Mouse (Mus musculus) left cerebral cortex, adult 2 months (tissue): ENCODE measurements at regions not wholly inside any gene's neighbourhood (a gene's known extent, or its start where the extent isn't known, plus 50 kb on each side); places are given as distances from the start of the nearest gene placed in this dataset.

Experiments used
- DNase-seq, 2 experiments: peaks; one replicate each; pipeline ENCODE4 v3.0.0; 2021 to 2022; ENCODE audit warnings: low spot score in 2 of 2, mixed read lengths in 1 of 2; ENCODE audit errors: extremely low spot score in 1 of 2
- H3K27ac ChIP-seq: fragments of 200-600 bp; 2 replicates; pipeline ENCODE4 v1.8.1; 2022
- H3K4me3 ChIP-seq: fragments of 200-600 bp; 2 replicates; pipeline ENCODE4 v1.8.1; 2022
- CTCF ChIP-seq: fragments of 200-600 bp; IDR thresholded peaks from 2 replicates; pipeline ENCODE4 v1.8.1; 2022; ENCODE audit warnings: antibody characterized with exemption, mild to moderate bottlenecking, moderate library complexity
- intact Hi-C: fragments of 180-260 bp; cut with DNase I; formaldehyde crosslinking; loops from one replicate; pipeline ENCODE4 v1.15.1; 2025

DNA sequence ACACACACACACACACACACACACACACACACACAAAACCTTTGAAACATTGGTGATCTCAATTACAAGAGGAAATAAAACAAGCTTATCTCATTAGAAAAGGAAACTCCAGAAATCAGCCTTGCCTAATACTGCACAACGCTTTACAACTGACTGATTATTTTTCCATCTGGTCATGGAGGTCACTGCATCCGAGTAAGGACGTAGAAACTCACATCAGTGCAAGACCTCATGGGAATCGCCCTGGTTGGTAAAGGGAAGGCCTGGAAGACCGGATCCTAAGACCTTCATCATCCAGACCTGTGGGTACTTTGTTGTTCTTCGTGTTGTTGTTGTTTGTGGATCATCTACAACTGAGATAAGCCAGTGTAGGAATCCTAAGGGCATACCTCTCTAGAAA is 77.8 kb upstream of the Sestd1 start:
- no peak for TF ChIP-seq CTCF
- no peak overlapping the region for H3K4me3 ChIP-seq
- no peak for DNase-seq
- intact Hi-C loops: no loop called here
- H3K27ac ChIP-seq: no peak overlapping the region

DNA sequence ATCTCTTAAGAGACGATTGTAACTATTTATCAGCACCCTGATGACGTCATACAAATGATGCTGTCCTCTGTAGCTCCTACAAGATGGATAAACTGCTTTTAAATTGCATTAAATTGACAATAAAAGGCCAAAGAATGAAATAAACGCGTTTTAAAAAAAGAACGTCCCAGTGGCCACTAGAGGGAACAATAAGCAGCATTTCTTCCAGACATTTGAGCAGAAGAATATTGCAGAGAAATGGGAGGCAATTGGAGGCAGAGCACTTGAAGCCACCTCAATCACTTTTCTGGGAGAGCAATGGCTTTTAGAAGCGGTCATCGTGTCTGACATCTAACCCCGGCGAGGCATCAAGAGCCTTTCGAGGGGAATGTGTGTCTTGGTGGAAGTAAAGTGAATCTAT is 76.4 kb upstream of the Sestd1 start:
- intact Hi-C loops: loop anchor here (2.0 kb wide), 1 partner anchor 352 kb away; no protein-coding TSS in a partner anchor
- Histone ChIP-seq H3K27ac (no peak overlapping the region), H3K4me3 (no peak overlapping the region)
- no peak for DNase-seq
- TF ChIP-seq CTCF: peak; percentile 63

GRCm38 (mm10) chr2:77351987-77352628 is 71.7 kb upstream of the Sestd1 start:
- intact Hi-C loops: no loop called here
- no peak for TF ChIP-seq CTCF

GRCm38 (mm10) chr2:77347027-77347426 is 66.6 kb upstream of the Sestd1 start:
- Histone ChIP-seq H3K27ac (no peak overlapping the region), H3K4me3 (no peak overlapping the region)
- no peak for TF ChIP-seq CTCF
- DNase-seq: no peak
- intact Hi-C loops: no loop called here

More at GRCm38 (mm10) chr2:77351987-77352628, 71.7 kb upstream of the Sestd1 start:
- DNase-seq: no peak
- no peak overlapping the region for H3K4me3 ChIP-seq
- H3K27ac ChIP-seq: no peak overlapping the region

- H3K4me3 ChIP-seq: no peak overlapping the region
- TF ChIP-seq CTCF: peak; percentile 45
- H3K27ac ChIP-seq: no peak overlapping the region
- intact Hi-C loops: loop anchor here (2.0 to 5.0 kb wide), 4 partner anchors 77 to 417 kb away; no protein-coding TSS in a partner anchor
- DNase-seq: no peak
Observed at GRCm38 (mm10) chr2:77343736-77344440, 63.5 kb upstream of the Sestd1 start.

GRCm38 (mm10) chr2:77342416-77342815 is 62.0 kb upstream of the Sestd1 start:
- no peak overlapping the region for H3K4me3 ChIP-seq
- intact Hi-C loops: loop anchor here (1.0 to 5.0 kb wide), 6 partner anchors 75 to 415 kb away; no protein-coding TSS in a partner anchor
- DNase-seq: no peak
- no peak for TF ChIP-seq CTCF
- no peak overlapping the region for H3K27ac ChIP-seq

GRCm38 (mm10) chr2:77341575-77342332 is 61.4 kb upstream of the Sestd1 start:
- peak; percentile 100 for TF ChIP-seq CTCF
- H3K27ac ChIP-seq: no peak overlapping the region
- DNase-seq: peak; percentile 93 to 98
- intact Hi-C loops: loop anchor here (1.0 to 5.0 kb wide), 6 partner anchors 74 to 414 kb away; no protein-coding TSS in a partner anchor
- H3K4me3 ChIP-seq: no peak overlapping the region

GRCm38 (mm10) chr2:77340076-77340475 is 59.7 kb upstream of the Sestd1 start:
- intact Hi-C loops: loop anchor here (5.0 kb wide), 3 partner anchors 73 to 413 kb away; no protein-coding TSS in a partner anchor
- Histone ChIP-seq H3K4me3 (no peak overlapping the region), H3K27ac (no peak overlapping the region)
- no peak for DNase-seq
- TF ChIP-seq CTCF: no peak

DNA sequence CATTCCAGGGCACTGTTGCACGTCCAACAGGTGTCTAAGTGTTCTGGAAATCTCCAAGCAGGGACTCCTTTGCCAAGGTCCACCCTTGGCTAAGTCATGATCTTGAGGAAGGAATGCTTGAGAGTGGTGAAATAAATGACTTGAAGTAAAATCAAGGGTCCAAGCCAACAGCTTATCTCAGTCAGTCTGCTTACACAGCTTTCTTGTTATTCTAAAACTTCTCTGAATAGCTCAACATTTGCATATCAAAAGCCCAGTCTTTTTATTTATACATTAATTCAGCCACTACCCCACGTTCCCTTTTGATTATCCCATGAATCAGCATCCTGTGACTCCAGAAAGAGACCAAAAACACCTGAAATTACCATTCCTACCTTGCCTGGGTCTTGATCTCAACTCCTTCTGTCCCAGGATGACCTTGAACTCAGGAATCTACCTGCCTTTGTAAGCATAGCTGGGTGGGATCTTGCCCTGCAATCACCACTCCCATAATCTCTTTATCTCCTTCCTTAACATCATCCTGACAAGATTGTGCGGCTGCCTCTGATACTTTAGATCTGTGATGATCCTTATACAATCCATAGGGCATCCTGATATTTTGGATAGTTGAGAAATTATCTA is 57.5 kb upstream of the Sestd1 start:
- DNase-seq: no peak
- intact Hi-C loops: no loop called here
- Histone ChIP-seq H3K27ac (no peak overlapping the region), H3K4me3 (no peak overlapping the region)
- TF ChIP-seq CTCF: no peak

- no peak for TF ChIP-seq CTCF
- Histone ChIP-seq H3K4me3 (no peak overlapping the region), H3K27ac (no peak overlapping the region)
- no peak for DNase-seq
- intact Hi-C loops: no loop called here
Observed at GRCm38 (mm10) chr2:77337318-77337717, 56.9 kb upstream of the Sestd1 start.

DNA sequence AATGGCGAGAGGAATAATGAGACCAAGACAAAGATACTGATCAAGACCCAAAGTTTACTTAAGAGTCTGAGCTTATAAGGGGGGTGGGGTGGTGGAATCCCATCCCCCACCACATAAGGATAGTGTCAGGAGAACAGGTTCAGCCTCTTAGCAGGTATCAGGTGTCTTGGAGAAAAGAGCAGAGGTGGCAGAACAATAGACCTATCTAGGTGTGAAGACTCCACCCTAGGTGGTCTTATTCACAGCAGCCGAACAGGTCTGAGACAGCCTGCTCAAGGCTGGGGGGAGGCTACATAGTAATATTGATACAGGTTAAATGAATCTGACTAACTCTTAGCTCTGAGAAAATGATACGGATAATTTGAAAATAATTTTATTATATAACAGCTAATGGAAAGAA is 56.4 kb upstream of the Sestd1 start:
- Histone ChIP-seq H3K4me3 (no peak overlapping the region), H3K27ac (no peak overlapping the region)
- intact Hi-C loops: no loop called here
- no peak for DNase-seq
- TF ChIP-seq CTCF: no peak
